Mouse (Mus musculus): ENCODE results near the gene Rpl36al.
"Not testable (repeated sequence)": the region's sequence is repeated elsewhere in the genome, so short reads cannot be mapped to it uniquely, and the experiment has no call there.

Gene Rpl36al

DNA sequence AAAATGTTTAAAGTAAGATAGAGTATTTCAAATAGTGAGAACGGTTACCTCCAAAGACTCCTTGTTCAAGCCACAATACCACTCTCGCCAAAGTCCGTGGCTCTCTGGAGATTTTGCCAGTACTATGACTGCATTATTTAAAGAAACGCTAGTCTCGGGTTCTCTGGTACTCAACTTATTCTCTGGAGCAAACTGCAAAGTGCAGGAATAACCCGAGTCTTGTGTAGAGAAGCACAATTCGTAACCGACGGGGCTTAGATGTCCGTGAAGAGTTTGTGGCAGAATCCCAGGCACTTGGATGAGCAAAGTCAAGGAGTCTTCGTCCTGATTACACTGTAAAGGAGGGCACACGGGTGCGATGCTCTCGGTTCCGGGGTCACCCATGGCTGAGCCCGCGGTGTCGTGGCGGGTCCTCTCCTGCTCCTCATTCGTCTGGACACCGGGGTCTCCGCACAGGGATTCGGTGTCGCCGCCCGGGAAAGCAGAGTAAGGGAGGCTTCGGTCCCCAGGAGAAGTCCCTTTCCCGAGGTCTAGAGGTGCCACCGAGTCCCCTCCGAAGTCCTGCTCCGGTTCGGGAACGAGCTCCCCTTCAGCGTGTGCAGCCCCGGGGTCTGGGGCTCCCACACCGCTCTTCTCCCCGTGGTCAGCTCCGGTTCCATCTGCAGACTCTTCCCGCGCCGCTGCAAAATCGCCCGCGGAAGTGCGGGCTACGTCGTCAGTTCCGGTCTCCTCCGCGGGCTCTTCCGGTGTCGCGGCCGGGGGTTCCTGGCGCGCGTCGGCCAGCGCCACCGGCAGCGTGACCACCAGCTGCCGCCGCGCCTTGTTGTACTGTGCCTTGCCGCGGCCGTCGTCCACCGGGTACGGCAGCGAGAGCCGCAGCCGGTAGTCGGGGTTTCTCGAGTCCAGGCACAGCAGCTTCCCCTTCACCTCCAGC is 12.8 kb upstream of the Rpl36al start, which contains the start of gene Gm49383:
Gene Gm49383, minus strand, starts transcription at position 661 of the 934 bp plus-strand sequence.
- DNase-seq (ENCODE audit: low read depth, low spot score) = peak; percentile 54

GRCm38 (mm10) chr12:69192637-69193036 is 8.8 kb upstream of the Rpl36al start:
- no peak for DNase-seq (ENCODE audit: low read depth, low spot score)

DNA sequence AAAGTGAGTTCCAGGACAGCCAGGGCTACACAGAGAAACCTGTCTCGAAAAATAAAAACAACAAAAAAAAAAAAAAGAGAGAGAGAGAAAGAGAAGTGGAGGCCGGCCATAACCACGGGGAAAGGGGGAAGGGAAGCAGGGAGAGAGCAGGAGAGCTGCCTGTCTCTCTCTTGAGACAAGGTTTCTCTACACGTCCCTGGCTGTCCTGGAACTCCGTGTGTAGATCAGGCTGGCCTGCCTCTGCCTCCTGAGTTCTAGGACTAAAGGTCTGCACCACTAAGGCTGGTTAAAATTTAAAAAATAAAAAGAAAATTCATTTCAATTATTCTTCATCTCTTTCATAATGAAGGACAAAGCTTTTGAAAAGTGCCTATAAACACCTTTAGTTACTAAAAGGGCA is 7.5 kb upstream of the Rpl36al start:
- no peak for DNase-seq (ENCODE audit: low read depth, low spot score)

- no peak for DNase-seq (ENCODE audit: low read depth, low spot score)
These were observed 6.6 kb upstream of the Rpl36al start for GRCm38 (mm10) chr12:69190522-69190921.

DNA sequence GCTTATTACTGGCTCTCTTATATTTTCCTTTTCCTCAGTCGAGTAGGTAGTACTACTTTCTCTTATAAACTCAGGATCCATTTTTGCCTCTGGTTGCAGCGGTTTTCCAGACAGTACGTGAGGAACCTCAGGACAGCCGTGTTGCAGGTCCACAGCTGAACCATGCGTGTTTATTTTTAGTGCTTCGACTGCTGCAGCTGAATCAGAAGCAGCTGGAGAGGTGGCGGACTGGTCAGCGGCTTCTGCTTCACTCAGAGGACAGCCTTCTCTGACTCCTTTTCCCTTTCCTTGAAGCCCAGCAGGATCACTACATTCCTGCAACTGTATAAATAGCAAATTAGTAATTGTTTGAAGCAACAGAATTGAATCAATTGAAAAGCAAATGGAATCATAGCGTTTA is 6.2 kb upstream of the Rpl36al start:
- DNase-seq (ENCODE audit: low read depth, low spot score) = no peak

- DNase-seq (ENCODE audit: low read depth, low spot score) = no peak
These were observed 3.1 kb upstream of the Rpl36al start for GRCm38 (mm10) chr12:69186811-69187471.

- DNase-seq (ENCODE audit: low read depth, low spot score) = no peak
These were observed 1.5 kb upstream of the Rpl36al start for GRCm38 (mm10) chr12:69185371-69185770.

DNA sequence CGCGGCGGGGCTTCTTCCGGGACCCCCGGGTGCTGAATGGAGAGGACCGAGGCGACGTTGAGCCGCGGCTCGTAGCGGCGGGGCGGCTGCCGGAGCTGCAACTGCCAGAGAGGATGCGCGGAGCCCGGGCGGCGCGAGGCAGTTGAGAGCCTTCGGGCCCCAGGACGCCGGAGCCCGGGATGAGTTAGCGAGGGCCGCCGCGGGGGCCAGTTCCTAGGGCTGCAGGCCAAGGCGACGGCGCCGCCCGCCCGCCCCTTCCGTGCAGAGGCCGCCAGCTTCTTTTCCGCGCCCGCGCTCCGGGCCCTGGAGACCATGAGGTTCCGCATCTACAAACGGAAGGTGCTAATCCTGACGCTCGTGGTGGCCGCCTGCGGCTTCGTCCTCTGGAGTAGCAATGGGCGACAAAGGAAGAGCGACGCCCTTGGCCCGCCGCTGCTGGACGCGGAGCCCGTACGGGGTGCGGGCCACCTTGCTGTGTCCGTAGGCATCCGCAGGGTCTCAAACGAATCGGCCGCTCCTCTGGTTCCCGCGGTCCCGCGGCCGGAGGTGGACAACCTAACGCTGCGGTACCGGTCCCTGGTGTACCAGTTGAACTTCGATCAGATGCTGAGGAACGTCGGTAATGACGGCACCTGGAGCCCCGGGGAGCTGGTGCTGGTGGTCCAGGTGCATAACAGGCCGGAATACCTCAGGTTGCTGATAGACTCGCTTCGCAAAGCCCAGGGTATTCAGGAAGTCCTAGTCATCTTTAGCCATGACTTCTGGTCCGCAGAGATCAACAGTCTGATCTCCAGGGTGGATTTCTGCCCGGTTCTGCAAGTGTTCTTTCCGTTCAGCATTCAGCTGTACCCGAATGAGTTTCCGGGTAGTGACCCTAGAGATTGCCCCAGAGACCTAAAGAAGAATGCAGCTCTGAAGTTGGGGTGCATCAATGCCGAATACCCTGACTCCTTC is 736 bp upstream of the Rpl36al start:
- peak; percentile 25 for DNase-seq (ENCODE audit: low read depth, low spot score)

DNA sequence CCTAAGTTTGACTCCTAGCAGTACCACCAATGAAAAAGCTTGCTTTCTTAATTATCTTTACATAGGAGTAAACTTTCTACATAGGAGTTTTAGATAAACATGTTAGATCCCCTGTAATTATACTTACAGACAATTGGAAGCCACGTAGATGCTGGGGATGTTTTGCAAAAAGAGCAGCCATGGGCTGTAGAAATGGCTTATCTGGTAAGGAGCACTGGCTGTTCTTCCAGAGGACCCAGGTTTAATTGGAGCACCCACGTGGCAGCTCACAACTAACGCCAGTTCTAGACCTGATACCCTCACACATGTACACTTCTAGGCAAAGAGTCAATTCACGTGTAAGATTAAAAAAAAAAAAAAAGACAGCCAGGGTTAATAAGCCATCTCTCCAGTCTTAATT is 2.1 kb downstream of the Rpl36al start:
- no peak for DNase-seq (ENCODE audit: low read depth, low spot score)

GRCm38 (mm10) chr12:69179371-69179770 is 4.5 kb downstream of the Rpl36al start:
- no peak for DNase-seq (ENCODE audit: low read depth, low spot score)

GRCm38 (mm10) chr12:69177526-69177925 is 6.4 kb downstream of the Rpl36al start:
- DNase-seq (ENCODE audit: low read depth, low spot score) = no peak

DNA sequence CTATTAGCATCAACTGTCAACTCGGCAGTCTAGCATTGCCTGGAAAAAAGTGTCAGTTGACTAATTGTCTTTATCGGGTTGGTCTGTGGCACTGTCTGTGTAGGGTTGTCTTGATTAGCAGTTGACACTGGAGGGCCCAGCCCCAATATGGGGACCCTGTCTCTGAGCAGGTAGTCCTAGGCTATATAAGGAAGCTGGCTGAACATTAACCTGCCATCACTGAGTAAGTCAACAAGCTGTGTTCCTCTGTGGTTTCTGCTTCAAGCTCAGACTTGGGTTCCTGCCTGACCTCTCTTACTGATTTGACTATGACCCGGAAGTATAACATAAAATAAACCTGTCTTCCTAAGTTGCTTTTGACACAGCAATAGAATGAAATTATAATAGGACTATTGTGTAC is 7.9 kb downstream of the Rpl36al start:
- no peak for DNase-seq (ENCODE audit: low read depth, low spot score)

DNA sequence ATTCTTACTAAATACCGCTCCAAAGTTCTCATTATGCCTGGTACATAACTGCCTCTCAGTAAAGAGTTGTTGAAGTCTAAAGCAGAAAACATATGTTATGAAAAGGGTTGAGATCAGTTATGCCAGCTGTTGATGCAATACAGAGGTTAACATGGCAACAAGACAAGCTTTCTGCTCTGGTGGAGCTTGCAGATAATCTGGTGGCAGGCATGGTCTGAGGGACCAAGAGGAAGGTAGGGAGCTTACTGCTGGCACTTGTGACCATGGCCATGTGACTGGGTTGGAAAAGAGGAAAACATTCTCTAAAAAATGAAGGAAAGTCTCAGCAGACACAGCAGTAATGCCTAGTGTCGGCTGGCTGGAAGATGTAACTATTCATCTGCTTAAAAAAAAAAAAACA is 12.6 kb downstream of the Rpl36al start:
- no peak for DNase-seq (ENCODE audit: low read depth, low spot score)

DNA sequence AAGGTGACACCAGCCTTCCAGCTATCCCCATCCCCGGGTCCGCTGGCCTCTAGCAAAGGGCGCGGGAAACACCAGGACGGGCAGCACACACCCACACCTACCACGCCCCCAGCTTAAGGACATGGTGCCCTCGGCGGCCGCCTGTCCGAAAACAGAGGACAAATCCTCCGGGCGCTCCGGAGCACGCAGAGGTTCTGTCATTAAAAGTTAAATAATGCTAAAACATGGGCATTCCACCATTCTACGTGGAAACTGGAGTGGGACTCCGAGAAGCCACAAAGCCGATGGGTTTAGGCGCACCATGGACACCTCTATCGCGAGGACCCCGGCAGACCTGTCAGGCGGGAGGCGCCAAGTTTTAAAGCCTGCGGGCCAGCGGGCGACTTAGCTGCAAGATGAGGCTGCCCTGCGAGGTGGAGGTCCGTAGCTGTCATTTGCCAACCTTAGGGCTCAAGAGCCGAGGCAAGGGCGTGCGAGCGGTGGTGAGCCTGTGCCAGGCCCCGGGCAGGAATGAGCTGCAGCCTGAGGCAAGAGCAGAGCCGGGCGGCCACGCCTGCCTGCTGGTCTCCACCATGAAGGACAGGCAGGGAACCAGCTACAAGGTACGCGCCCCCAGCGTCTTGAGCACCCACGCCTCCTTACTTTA is 15.3 kb downstream of the Rpl36al start, which contains the start of gene Lrr1:
Gene Lrr1, plus strand, starts transcription at position 354 of the 646 bp plus-strand sequence.
- peak; percentile 71 for DNase-seq (ENCODE audit: low read depth, low spot score)

- no peak for DNase-seq (ENCODE audit: low read depth, low spot score)
These were observed 16.0 kb downstream of the Rpl36al start for GRCm38 (mm10) chr12:69167656-69168460.

DNA sequence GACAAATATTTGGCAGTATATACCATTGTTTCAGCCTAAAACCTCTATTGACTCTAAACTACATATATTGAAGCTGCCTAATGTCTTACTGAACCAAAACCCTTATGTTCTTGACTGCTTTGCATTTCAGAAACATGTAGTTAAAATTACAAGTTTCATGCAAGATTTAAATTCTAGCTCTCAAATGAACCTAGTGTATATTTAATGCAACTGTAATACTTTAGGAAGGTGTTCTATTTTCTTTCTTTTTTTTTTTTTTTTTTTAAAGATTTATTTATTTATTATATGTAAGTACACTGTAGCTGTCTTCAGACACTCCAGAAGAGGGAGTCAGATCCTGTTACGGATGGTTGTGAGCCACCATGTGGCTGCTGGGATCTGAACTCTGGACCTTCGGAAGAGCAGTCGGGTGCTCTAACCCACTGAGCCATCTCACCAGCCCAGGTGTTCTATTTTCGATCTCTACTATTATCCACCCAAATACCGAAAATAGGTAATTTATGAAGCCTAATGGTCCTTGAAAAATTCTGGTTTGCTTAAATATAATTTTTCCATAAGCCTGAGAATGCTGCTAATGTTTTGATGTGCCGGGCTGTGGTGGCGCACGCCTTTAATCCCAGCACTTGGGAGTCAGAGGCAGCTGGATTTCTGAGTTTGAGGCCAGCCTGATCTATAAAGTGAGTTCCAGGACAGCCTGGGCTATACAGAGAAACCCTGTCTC is 16.9 kb downstream of the Rpl36al start:
- not testable (repeated sequence) for DNase-seq (ENCODE audit: low read depth, low spot score)

DNA sequence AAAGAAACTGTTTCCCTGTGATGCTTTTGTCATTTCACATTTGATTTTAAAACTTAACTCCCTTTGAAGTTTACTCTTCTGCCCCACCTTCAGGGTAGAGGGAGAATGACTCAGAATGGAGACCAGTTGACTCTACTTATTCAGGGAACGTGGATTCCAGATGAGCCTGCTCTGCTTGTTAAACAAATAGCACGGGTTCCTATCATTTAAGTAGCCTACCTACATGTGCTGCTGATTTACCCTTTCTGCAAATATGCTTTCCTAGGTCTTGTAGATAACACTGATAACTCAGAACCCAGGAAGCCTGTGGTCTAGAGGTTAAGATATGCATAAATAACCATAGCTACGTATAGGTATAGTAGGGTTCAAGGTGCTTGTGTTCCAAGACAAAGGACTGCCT is 19.0 kb downstream of the Rpl36al start:
- DNase-seq (ENCODE audit: low read depth, low spot score) = no peak

GRCm38 (mm10) chr12:69163586-69163985 is 20.3 kb downstream of the Rpl36al start:
- not testable (repeated sequence) for DNase-seq (ENCODE audit: low read depth, low spot score)

GRCm38 (mm10) chr12:69160677-69161076 is 23.2 kb downstream of the Rpl36al start:
- not testable (repeated sequence) for DNase-seq (ENCODE audit: low read depth, low spot score)

DNA sequence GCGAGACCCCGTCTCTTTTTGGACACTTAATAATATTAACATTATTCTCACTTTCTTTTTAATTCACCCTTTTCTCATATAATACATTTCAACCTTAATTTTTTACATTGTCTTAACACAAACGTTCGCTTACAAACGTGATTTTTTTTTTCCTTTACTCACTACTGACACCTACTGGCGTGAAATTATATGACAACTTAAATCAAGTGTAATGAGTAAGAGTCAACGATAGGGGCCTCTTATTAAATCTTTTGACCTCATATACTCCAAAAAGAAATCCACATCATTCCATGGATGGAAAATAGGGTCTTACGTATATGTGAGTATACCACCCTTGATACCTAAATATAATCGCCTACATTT is 24.3 kb downstream of the Rpl36al start:
- DNase-seq (ENCODE audit: low read depth, low spot score) = peak; percentile 66
